Mouse (Mus musculus) spleen, adult 10 weeks (tissue): ENCODE results near the gene Nqo1. TPM values are rescaled to one million over a fixed set of nuclear protein-coding genes. Genes with fewer than 3 reads are reported as not detected.

Source experiments
- polyA plus RNA-seq: library from polyadenylated mRNA; stranded (reverse); fragments of 350-450 nt; fragmentation: Illumina TruSeq; extraction: RNeasy Lipid Tissue Mini Kit (QIAGEN cat#74804); gene quantifications from one replicate; pipeline ENCODE4 v1.2.3, GENCODE M21; 2015; ENCODE audit warnings: low replicate concordance; ENCODE audit not compliant: insufficient read depth

Nqo1 gene
- 4.5 TPM for polyA plus RNA-seq

GRCm38 (mm10) chr8:107403038-107403781 lies at the start of gene Nqo1:
Gene Nqo1, minus strand, starts transcription at chr8:107403206.

GRCm38 (mm10) chr8:107435962-107436831 lies 33.2 kb upstream of the Nqo1 start, which contains the start of gene Wwp2:
Gene Wwp2, plus strand, starts transcription at chr8:107436365.

DNA sequence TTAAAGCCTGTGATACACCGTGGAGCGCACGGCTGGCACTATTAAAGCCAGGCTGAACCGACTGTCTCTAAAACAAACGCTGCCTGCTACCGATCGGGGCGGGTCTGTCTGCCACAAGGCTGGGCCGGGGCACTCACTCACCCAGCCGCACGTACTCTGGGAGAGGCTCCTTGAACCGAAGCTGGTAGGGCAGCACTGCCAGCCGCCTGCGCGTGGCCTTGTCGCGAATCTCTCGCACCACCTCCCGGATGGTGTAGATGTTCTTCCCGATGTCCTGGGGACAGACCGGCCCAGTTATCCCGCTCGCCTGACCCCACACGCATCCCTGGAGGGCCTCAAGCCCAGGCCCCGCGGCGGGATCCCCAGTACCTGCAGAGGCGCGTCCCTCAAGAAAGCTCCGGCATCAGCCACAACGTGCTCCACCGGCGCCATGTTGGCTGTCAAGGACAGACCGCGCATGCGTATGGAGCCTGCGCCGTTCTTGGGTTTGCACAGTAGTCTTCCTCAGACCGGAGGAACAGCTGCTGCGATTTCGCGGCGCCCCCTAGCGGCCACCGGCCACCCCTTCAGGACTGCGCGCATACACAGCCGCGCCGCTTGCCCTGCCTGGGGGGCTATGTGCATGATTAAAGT lies 21.7 kb upstream of the Nqo1 start, which contains the start of gene Nob1:
TSS of gene Nob1 (minus strand) at position 455 of the 633 bp plus-strand sequence.

Other genes with a start within 250 kb of the Nqo1 start
- gene Nfat5, start 109.7 kb downstream of the Nqo1 start, polyA plus RNA-seq: 106 TPM
- gene Nob1, start 21.8 kb upstream of the Nqo1 start, polyA plus RNA-seq: 25.8 TPM
- 51.1 TPM for gene Wwp2, start 33.2 kb upstream of the Nqo1 start, polyA plus RNA-seq
- 68.1 TPM for gene Psmd7, start 185.3 kb upstream of the Nqo1 start, polyA plus RNA-seq